Mouse (Mus musculus) intestine, embryonic 16.5 days (tissue): ENCODE measurements at regions not wholly inside any gene's neighbourhood (a gene's known extent, or its start where the extent isn't known, plus 50 kb on each side); places are given as distances from the start of the nearest gene placed in this dataset.

ENCODE experiments used
- ATAC-seq: fragments of 200-750 bp; cut with Nextera tagmentation; 2 replicates; pipeline ENCODE4 v1.8.0; 2017; ENCODE audit warnings: moderate TSS enrichment, moderate library complexity
- H3K27ac ChIP-seq: fragments of 300-500 bp; sonication (generic); 2 replicates; pipeline ENCODE4 v1.5.1; 2014; ENCODE audit warnings: mild to moderate bottlenecking, low read length
- H3K27me3 ChIP-seq: fragments of 300-500 bp; sonication (generic); replicated peaks from 2 replicates; pipeline ENCODE4 v1.6.1; 2014; ENCODE audit warnings: low read length, control low read depth, mixed read lengths; ENCODE audit not compliant: control insufficient read depth, insufficient read depth
- H3K36me3 ChIP-seq: fragments of 300-500 bp; sonication (generic); 2 replicates; pipeline ENCODE4 v1.6.1; 2014; ENCODE audit warnings: low read length, control low read depth; ENCODE audit not compliant: control insufficient read depth, insufficient read depth
- H3K4me1 ChIP-seq: fragments of 300-500 bp; sonication (generic); 2 replicates; pipeline ENCODE4 v1.6.1; 2014; ENCODE audit warnings: low read length, control low read depth, mixed read lengths; ENCODE audit not compliant: control insufficient read depth, insufficient read depth
- H3K4me2 ChIP-seq: fragments of 300-500 bp; sonication (generic); 2 replicates; pipeline ENCODE4 v1.6.1; 2014; ENCODE audit warnings: low read depth, low read length, control low read depth
- H3K4me3 ChIP-seq: fragments of 300-500 bp; sonication (generic); 2 replicates; pipeline ENCODE4 v1.5.1; 2014; ENCODE audit warnings: mild to moderate bottlenecking, low read length
- H3K9ac ChIP-seq: fragments of 300-500 bp; sonication (generic); 2 replicates; pipeline ENCODE4 v1.6.1; 2014; ENCODE audit warnings: low read depth, low read length
- H3K9me3 ChIP-seq: fragments of 300-500 bp; sonication (generic); 2 replicates; pipeline ENCODE4 v1.6.1; 2016; ENCODE audit warnings: low read length, control low read depth; ENCODE audit not compliant: control insufficient read depth
- WGBS: fragments of 180-500 bp; shearing (Covaris S2); extraction: QIAGEN DNeasy Blood & Tissue Kit; methylation state at CpG from one replicate; pipeline ENCODE4 v1.1.7; 2014; 5-methylcytosine and 5-hydroxymethylcytosine counted together

DNA sequence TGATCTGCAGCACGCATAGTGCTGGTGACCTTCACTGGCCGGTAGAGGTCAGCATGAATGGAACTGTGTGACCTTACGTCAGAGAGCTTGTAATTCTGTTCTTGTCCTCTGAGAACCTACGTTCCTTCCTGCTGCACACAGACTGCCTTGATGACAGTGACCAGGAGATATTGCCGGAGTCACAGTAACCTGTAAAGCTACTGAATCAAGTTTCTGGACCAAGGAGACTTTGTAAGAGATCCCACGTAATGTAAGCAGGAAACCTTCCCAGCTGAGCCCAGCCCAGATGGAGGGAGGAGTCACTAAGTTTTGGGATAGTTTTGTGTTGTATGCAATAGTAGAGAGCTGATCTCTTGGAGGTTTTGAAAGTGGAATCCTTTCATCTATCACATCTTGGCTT is 117.4 kb upstream of the Lyplal1 start:
- no peaks in the 10 kb centered on the region for H3K36me3 ChIP-seq
- no peaks in the 10 kb centered on the region for H3K4me1 ChIP-seq
- no peak overlapping the region for H3K27ac ChIP-seq
- H3K4me2 ChIP-seq, result no peak overlapping the region
- H3K4me3 ChIP-seq, result no peak overlapping the region
- H3K27me3 ChIP-seq, result no peaks in the 10 kb centered on the region
- ATAC-seq, result no peak
- no peak overlapping the region for H3K9ac ChIP-seq
- WGBS, result 78% methylated on average over 6 of the region's 6 CpGs
- H3K9me3 ChIP-seq, result no peaks in the 10 kb centered on the region

DNA sequence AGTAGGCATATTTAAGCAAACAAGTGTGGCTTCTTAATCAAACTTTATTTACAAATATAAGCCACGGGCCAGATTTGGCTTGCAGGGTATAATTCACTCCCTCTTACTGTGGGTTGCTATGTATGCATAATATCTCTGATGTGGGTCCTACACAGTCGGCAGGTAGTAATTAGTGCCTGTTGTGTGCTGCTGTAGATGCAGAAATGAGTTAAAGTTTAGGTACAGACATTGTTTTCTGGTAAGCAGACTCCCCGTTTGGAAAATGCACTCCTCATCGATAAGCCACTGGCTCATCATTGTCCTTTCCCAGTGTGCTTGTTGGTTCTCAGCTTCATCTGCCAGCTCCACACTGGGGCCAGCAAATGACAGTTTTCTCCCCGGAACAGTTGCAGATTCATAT is 113.4 kb upstream of the Lyplal1 start:
- H3K9ac ChIP-seq, result no peak overlapping the region
- no peaks in the 10 kb centered on the region for H3K4me1 ChIP-seq
- 71% methylated on average over 5 of the region's 5 CpGs for WGBS
- no peak overlapping the region for H3K4me3 ChIP-seq
- H3K4me2 ChIP-seq, result no peak overlapping the region
- ATAC-seq, result no peak
- H3K9me3 ChIP-seq, result no peaks in the 10 kb centered on the region
- H3K36me3 ChIP-seq, result no peaks in the 10 kb centered on the region
- H3K27me3 ChIP-seq, result no peaks in the 10 kb centered on the region
- H3K27ac ChIP-seq, result no peak overlapping the region

GRCm38 (mm10) chr1:186229856-186230255 is 112.7 kb upstream of the Lyplal1 start:
- Histone ChIP-seq H3K27ac (no peak overlapping the region), H3K9ac (no peak overlapping the region), H3K4me3 (no peak overlapping the region), H3K27me3 (no peaks in the 10 kb centered on the region), H3K36me3 (no peaks in the 10 kb centered on the region), H3K4me2 (no peak overlapping the region), H3K4me1 (no peaks in the 10 kb centered on the region), H3K9me3 (no peaks in the 10 kb centered on the region)
- ATAC-seq, result no peak
- 81% methylated on average over 6 of the region's 6 CpGs for WGBS

DNA sequence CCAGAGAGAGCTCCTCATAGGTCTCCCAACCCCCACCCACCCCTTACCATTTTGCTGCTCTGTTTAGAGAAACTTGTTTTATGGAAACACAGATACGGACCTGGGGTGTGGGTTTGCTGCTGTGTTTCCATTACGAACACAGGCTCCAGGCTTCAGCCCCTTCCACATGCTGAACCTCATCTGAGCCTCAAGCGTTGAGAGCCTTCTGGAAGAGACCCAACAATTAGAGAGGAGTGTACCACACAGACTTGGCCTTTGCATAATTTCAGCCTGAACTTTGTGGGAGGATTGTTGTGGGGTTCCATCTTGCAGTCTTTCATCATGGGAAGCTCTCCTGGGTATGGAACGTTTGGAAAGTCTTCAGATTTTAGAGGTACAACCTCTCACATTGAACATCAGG is 111.3 kb upstream of the Lyplal1 start:
- H3K27me3 ChIP-seq, result no peaks in the 10 kb centered on the region
- H3K9me3 ChIP-seq, result no peaks in the 10 kb centered on the region
- peaks cover 2% of the 10 kb centered on the region; the same call in 1 of the 2 replicates for H3K4me1 ChIP-seq
- H3K36me3 ChIP-seq, result no peaks in the 10 kb centered on the region
- WGBS, result 75% methylated on average over 4 of the region's 4 CpGs
- H3K4me3 ChIP-seq, result no peak overlapping the region
- H3K27ac ChIP-seq, result no peak overlapping the region
- H3K4me2 ChIP-seq, result no peak overlapping the region
- ATAC-seq, result no peak
- H3K9ac ChIP-seq, result no peak overlapping the region

DNA sequence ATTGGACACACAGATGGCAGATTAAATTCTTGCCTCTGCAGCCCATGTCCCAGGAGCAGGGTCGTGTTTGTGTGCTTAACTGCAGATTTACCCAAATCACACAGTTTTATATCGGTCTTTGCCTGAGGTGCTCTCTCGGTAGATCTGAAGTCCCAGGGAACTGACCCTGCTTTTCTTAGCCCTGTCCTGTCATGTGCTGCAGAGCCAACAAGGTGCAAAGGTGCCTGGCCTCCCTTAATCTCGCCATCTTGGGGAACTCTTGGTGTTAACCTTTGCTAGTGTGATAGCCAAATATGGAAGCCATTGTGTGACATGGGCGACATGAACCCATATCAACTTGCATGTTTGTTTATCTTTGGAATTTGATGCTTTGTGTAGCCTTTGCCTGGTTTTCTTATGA is 107.1 kb upstream of the Lyplal1 start:
- Histone ChIP-seq H3K36me3 (no peaks in the 10 kb centered on the region), H3K9me3 (no peaks in the 10 kb centered on the region), H3K27me3 (no peaks in the 10 kb centered on the region), H3K9ac (no peak overlapping the region), H3K4me2 (no peak overlapping the region), H3K27ac (no peak overlapping the region), H3K4me3 (no peak overlapping the region), H3K4me1 (peaks cover 5% of the 10 kb centered on the region; the same call in 1 of the 2 replicates)
- 49% methylated on average over 5 of the region's 5 CpGs for WGBS
- ATAC-seq, result no peak

GRCm38 (mm10) chr1:186223417-186223816 is 106.3 kb upstream of the Lyplal1 start:
- ATAC-seq, result no peak; the same call in 1 of the 2 replicates
- Histone ChIP-seq H3K4me2 (no peak overlapping the region), H3K4me1 (peaks cover 5% of the 10 kb centered on the region; the same call in 1 of the 2 replicates), H3K9ac (no peak overlapping the region), H3K36me3 (no peaks in the 10 kb centered on the region), H3K27me3 (no peaks in the 10 kb centered on the region), H3K9me3 (no peaks in the 10 kb centered on the region), H3K27ac (no peak overlapping the region), H3K4me3 (no peak overlapping the region)
- WGBS, result 45% methylated on average over 7 of the region's 7 CpGs

DNA sequence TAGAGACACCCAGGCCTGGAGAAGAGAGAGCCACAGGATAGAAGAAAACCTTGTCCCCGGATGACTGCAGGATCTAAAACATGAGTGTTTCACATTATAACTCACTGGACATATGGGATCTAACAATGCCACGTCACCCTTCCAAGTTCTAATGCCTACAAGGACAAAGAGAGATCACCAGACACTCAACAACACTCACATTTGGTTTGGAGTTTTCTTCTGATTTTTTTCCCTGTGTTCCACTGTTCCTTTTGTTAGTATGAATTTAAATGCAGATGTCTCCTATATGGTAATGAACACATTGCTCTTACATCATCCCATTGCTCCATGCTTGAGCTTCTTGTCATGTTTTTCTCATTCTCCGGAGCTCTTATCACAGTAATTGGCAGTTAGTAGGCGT is 101.9 kb upstream of the Lyplal1 start:
- H3K4me3 ChIP-seq, result no peak overlapping the region
- WGBS, result 91% methylated on average over 4 of the region's 4 CpGs
- H3K9ac ChIP-seq, result no peak overlapping the region
- H3K4me1 ChIP-seq, result peaks cover 5% of the 10 kb centered on the region; the same call in 1 of the 2 replicates
- ATAC-seq, result no peak
- no peaks in the 10 kb centered on the region for H3K27me3 ChIP-seq
- H3K27ac ChIP-seq, result no peak overlapping the region
- no peaks in the 10 kb centered on the region for H3K36me3 ChIP-seq
- no peaks in the 10 kb centered on the region for H3K9me3 ChIP-seq
- H3K4me2 ChIP-seq, result no peak overlapping the region

DNA sequence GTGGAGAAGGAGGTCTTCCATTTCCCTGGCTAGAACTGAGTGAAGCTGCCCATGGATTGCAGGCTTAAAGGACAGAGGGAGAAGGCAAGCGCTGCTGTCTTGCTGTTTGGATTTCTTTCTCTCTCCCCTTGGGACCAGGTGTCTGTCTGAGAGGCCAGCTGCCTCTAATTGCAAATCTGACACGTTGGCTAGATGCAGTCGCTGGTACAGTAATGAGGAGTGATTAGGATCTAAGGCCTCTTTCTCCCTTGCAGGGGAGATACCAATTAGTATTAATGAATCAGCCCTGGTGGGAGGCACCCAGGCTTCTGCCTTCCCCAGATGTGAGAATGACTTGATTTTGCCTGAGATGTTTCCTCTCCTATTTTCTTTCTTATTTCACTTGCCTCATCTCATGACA is 100.1 kb upstream of the Lyplal1 start:
- H3K4me2 ChIP-seq, result no peak overlapping the region
- WGBS, result 28% methylated on average over 3 of the region's 3 CpGs
- ATAC-seq, result no peak

DNA sequence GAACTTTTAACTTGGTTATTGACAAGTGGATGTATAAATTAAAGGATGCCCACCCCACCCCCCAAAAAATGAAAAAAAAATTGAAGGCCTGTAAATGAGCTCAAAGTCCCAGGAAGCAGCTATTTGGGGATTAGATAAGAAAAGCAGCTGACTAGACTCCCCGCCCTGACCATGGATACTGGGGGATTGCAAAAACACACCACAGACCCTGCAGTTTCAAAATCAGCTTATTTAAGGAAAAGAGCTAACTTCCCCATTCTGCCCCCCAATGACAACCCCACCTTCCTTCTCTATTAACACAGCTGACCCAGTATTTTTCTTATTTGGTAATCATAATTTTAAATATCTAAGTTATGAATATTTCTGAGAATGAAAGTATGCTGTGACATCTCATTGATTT is 87.0 kb upstream of the Lyplal1 start:
- Histone ChIP-seq H3K27ac (no peak overlapping the region), H3K9ac (no peak overlapping the region), H3K36me3 (no peaks in the 10 kb centered on the region), H3K4me2 (no peak overlapping the region), H3K4me3 (no peak overlapping the region), H3K27me3 (no peaks in the 10 kb centered on the region), H3K4me1 (no peaks in the 10 kb centered on the region), H3K9me3 (no peaks in the 10 kb centered on the region)
- ATAC-seq, result no peak
- 83% methylated on average over 1 of the region's 1 CpGs for WGBS

More for the DNA sequence above, 100.1 kb upstream of the Lyplal1 start:
- H3K9ac ChIP-seq, result no peak overlapping the region
- no peaks in the 10 kb centered on the region for H3K9me3 ChIP-seq
- no peak overlapping the region for H3K27ac ChIP-seq
- no peak overlapping the region for H3K4me3 ChIP-seq
- no peaks in the 10 kb centered on the region for H3K27me3 ChIP-seq
- H3K4me1 ChIP-seq, result no peaks in the 10 kb centered on the region
- no peaks in the 10 kb centered on the region for H3K36me3 ChIP-seq

- Histone ChIP-seq H3K27ac (no peak overlapping the region), H3K9ac (no peak overlapping the region), H3K4me3 (no peak overlapping the region), H3K36me3 (no peaks in the 10 kb centered on the region), H3K9me3 (no peaks in the 10 kb centered on the region), H3K4me2 (no peak overlapping the region), H3K4me1 (no peaks in the 10 kb centered on the region), H3K27me3 (no peaks in the 10 kb centered on the region)
- no peak for ATAC-seq
Measured at GRCm38 (mm10) chr1:186202536-186202935, 85.4 kb upstream of the Lyplal1 start.
